Mouse (Mus musculus) monocyte, adult 5-6 weeks (primary cell): ENCODE results near the gene Dnmt3l. TPM values are rescaled to one million over a fixed set of nuclear protein-coding genes. Genes with fewer than 3 reads are reported as not detected.
"Not testable (repeated sequence)": the region's sequence is repeated elsewhere in the genome, so short reads cannot be mapped to it uniquely, and the experiment has no call there.

Experiments
- ATAC-seq: fragments of 153-309, 156-312 bp; replicated peaks from 2 replicates; pipeline ENCODE4 v1.8.0; 2017; ENCODE audit warnings: mild to moderate bottlenecking; ENCODE audit not compliant: low TSS enrichment, insufficient number of reproducible peaks, severe bottlenecking, poor library complexity, low FRiP score
- total RNA-seq: library from RNA; stranded (forward); fragments of 200-1000, 200-491, 200-594 nt; gene quantifications from 3 replicates; pipeline ENCODE4 v1.2.3, GENCODE M21; 2017

Gene Dnmt3l
- total RNA-seq, 1 experiment from 2014 or later: not detected

DNA sequence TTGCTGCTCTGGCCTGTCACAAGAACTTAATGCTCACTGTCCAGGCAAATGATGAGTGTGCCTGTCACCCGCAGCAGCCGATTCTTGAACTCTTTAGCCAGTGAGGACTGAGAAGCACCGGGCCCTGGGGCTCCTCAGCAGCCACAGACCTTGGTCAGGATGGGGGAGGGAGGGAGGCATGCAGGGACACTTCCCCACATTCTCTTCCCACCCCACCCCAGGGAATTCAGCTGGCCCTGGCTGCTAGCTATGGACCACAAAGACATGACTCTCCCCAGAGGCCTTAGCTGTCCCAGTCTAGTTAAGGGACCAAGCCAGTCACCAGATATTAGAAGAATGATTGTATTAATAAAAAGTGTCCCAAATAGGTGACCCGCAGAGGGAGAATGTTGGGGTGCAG, 32.4 kb downstream of the Dnmt3l start:
- ATAC-seq: no peak

- no peak for ATAC-seq
Measured at GRCm38 (mm10) chr10:78074977-78075376, 33.2 kb downstream of the Dnmt3l start.

GRCm38 (mm10) chr10:78077862-78078261, 36.1 kb downstream of the Dnmt3l start:
- no peak for ATAC-seq

DNA sequence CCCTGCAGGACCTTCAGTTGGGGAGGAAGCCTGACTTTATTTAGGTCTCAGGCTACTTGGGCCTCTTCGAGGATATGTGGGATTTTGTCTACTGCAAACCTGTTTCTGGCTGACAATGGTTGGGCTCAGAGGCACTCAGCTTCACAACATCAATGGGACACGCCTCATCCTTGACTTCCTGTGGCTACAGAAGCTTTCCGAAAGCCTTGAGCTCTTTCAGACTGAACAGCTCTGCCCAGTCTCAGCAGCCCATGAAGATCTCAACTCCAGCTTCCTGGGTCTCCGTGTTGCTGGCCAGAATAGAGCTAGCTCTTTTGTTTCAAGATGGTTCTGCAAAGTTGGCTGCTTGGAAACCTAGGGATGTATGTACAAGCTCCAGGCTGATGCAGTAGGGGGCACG, 36.5 kb downstream of the Dnmt3l start:
- ATAC-seq: no peak

- no peak for ATAC-seq
Measured at GRCm38 (mm10) chr10:78079955-78080591, 38.3 kb downstream of the Dnmt3l start.

DNA sequence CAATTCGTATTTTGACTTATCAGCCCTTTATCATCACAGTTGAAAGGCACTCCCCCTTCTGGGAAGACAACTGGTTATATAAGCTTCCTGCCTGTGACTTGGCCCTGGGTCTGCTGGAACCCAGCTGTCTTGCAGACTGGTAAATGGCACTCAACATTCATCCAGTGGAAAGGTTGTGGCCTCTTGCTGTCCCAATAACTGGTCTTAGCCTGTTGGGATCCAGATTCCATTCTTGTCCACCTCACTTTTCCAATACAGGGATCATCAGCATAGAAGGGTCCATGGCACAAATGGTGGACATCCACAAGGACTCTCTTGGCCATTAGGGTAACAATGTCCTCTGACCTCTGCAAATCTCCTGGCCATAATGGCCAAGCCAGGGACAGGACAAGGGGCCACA, 42.3 kb downstream of the Dnmt3l start:
- ATAC-seq: no peak

- no peak for ATAC-seq
Measured at GRCm38 (mm10) chr10:78085711-78086110, 44.0 kb downstream of the Dnmt3l start.

GRCm38 (mm10) chr10:78086444-78087061, 44.8 kb downstream of the Dnmt3l start:
- peak; percentile 52 for ATAC-seq

DNA sequence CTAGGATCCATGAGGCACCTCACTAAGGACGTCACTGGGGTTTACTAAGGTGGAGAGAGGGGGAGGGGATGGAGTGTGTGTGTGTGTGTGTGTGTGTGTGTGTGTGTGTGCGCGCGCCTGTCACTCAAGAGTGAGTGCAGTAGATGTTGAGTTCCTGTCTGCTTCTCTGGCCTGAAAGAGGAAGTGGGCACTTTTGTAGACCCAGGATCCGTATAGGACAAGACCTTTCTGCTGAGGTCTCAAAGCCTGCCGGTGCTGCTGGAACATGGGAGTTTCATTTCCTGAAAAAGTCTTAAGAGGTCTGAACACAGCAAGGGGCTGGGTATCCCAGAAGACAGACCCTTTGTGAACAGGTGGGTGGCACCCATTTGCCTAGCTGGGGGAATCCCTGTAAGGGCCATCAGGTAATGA, 45.4 kb downstream of the Dnmt3l start:
- ATAC-seq: peak; percentile 77

DNA sequence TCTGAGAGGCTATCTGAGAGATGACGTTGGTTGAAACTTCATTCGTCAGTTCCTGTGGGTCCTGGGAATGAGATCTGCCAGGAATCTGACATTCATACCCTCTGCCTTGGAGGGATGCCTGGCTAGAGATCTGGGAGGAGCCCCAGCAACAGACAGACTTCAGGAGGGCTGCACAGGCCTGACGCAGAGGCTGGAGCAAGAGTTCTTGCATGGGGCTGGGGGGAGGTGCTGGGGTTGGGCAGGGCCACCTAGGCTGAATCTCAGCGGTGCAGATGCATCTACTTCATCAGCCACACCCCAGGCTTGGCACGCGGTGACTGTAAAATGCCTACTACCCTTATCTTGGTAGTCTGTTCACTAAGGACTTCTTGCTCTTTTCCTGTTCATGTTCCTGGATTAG, 48.5 kb downstream of the Dnmt3l start:
- ATAC-seq: no peak

GRCm38 (mm10) chr10:78090706-78091491, 49.2 kb downstream of the Dnmt3l start:
- no peak for ATAC-seq

DNA sequence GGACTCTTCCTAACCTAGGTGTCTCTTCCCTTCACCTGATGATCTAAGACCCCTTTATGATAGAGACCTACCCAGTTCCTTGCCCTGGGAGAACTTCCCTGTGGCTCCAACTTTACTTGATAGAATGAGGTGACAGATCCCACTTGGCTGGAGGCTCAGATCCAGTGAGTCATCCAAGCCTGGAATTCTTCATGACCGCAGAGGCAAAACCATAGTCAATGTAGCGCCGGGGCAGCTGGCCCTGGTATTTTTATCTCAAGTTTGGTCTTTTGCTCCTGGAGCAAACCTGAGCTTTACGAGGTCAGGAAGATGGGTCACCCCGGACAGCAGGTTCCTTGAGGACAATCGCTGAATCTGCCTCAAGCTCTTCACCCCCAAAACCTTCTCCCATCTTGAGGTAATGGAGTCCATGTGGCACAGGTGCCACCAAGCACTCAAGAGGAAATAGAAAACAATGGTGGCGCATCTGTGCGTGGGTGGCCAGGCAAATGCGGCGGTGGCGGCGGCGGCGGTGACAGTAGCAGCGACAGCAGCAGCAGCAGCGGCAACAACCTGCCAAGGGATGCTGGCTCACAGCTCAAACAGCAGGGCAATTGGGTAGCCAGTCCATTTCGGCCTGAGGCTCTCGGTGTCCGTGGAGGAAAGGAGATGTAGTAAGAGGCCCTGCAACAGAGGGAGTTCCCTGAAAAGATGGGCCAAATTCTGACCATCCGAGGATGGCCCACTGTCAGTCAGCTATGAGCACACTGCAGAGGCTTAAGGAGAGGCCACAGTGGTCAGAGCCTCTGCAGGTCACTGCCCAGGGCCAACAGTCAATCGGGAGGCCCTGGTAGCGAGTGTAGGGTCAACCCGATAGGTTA, 50.3 kb downstream of the Dnmt3l start:
- no peak for ATAC-seq

GRCm38 (mm10) chr10:78092725-78093029, 50.9 kb downstream of the Dnmt3l start:
- peak; percentile 28 for ATAC-seq

GRCm38 (mm10) chr10:78095221-78095620, 53.5 kb downstream of the Dnmt3l start:
- no peak for ATAC-seq

GRCm38 (mm10) chr10:78095954-78096931, 54.5 kb downstream of the Dnmt3l start:
- peak; percentile 72 for ATAC-seq

- ATAC-seq: not testable (repeated sequence)
Measured at GRCm38 (mm10) chr10:78099860-78100259, 58.1 kb downstream of the Dnmt3l start.

- no peak for ATAC-seq
Measured at GRCm38 (mm10) chr10:78100989-78101780, 59.4 kb downstream of the Dnmt3l start.
